Mouse (Mus musculus): ENCODE data around the gene Coq9. TPM values are rescaled to one million over a fixed set of nuclear protein-coding genes. Genes with fewer than 3 reads are reported as not detected.

The Coq9 gene
- polyA plus RNA-seq, 1 experiment from 2014 or later, result 51.4 TPM

- Histone ChIP-seq H3K4me3 (ENCODE audit: low read depth, low read length) (no peak overlapping the region), H3K9ac (replicated peaks; ENCODE audit: low read depth) (no peak overlapping the region), H3K27me3 (replicated peaks; ENCODE audit: insufficient read depth, low read length) (no peaks in the 10 kb centered on the region), H3K9me3 (ENCODE audit: low read length) (no peaks in the 10 kb centered on the region), H3K36me3 (ENCODE audit: insufficient read depth, low read length) (peaks cover 22% of the 10 kb centered on the region), H3K4me1 (ENCODE audit: insufficient read depth, low read depth, low read length) (no peaks in the 10 kb centered on the region), H3K27ac (ENCODE audit: low read length) (no peak overlapping the region), H3K4me2 (replicated peaks; ENCODE audit: low read depth, low read length) (no peak overlapping the region)
- DNase-seq (ENCODE audit: low spot score) (no peak), ATAC-seq (no peak)
- WGBS, result 61% methylated on average over 6 of the region's 6 CpGs
- no peak for TF ChIP-seq CTCF (IDR thresholded peaks at IDR 0.05)
- no peak for TF ChIP-seq EP300 (IDR thresholded peaks at IDR 0.05)
Observed at GRCm38 (mm10) chr8:94819671-94820179, 18.4 kb upstream of the Coq9 start.

GRCm38 (mm10) chr8:94820553-94820952, 17.6 kb upstream of the Coq9 start:
- Histone ChIP-seq H3K4me3 (ENCODE audit: low read depth, low read length) (no peak overlapping the region), H3K27ac (ENCODE audit: low read length) (no peak overlapping the region), H3K4me1 (ENCODE audit: insufficient read depth, low read depth, low read length) (no peaks in the 10 kb centered on the region), H3K9me3 (ENCODE audit: low read length) (no peaks in the 10 kb centered on the region), H3K36me3 (ENCODE audit: insufficient read depth, low read length) (peaks cover 26% of the 10 kb centered on the region), H3K9ac (replicated peaks; ENCODE audit: low read depth) (no peak overlapping the region), H3K4me2 (replicated peaks; ENCODE audit: low read depth, low read length) (no peak overlapping the region), H3K27me3 (replicated peaks; ENCODE audit: insufficient read depth, low read length) (no peaks in the 10 kb centered on the region)
- 86% methylated on average over 7 of the region's 7 CpGs for WGBS
- ATAC-seq (no peak), DNase-seq (ENCODE audit: low spot score) (no peak)
- TF ChIP-seq EP300 (IDR thresholded peaks at IDR 0.05), result no peak
- no peak for TF ChIP-seq CTCF (IDR thresholded peaks at IDR 0.05)

DNA sequence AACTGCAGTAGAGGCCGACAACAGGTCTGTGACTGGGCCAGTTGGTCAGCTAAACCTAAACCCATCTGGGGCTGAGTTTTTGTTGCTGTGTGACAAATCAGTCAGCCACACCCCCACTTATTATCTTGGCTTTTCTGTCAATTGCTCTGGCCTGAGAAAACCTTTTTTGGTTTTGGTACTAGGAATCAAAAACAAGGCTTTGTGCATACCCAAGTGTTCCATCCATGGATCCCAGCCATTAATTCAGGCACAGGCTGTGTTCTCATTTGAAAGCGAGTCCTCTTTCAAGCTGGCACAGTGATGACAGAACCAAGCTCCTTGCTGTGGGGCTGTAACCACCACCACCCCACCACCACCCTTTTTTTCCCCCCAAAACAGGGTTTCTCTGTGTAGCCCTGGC, 16.7 kb upstream of the Coq9 start:
- H3K4me1 ChIP-seq (ENCODE audit: insufficient read depth, low read depth, low read length), result no peaks in the 10 kb centered on the region
- peaks cover 26% of the 10 kb centered on the region for H3K36me3 ChIP-seq (ENCODE audit: insufficient read depth, low read length)
- no peak overlapping the region for H3K4me3 ChIP-seq (ENCODE audit: low read depth, low read length)
- TF ChIP-seq EP300 (IDR thresholded peaks at IDR 0.05), result no peak
- TF ChIP-seq CTCF (IDR thresholded peaks at IDR 0.05), result no peak
- H3K27ac ChIP-seq (ENCODE audit: low read length), result no peak overlapping the region
- H3K27me3 ChIP-seq (replicated peaks; ENCODE audit: insufficient read depth, low read length), result no peaks in the 10 kb centered on the region
- 93% methylated on average over 2 of the region's 2 CpGs for WGBS
- DNase-seq (ENCODE audit: low spot score) (no peak), ATAC-seq (no peak)
- no peak overlapping the region for H3K4me2 ChIP-seq (replicated peaks; ENCODE audit: low read depth, low read length)
- no peak overlapping the region for H3K9ac ChIP-seq (replicated peaks; ENCODE audit: low read depth)
- no peaks in the 10 kb centered on the region for H3K9me3 ChIP-seq (ENCODE audit: low read length)

GRCm38 (mm10) chr8:94822637-94823560, 15.2 kb upstream of the Coq9 start:
- ATAC-seq (peak; percentile 79), DNase-seq (ENCODE audit: low spot score) (peak; percentile 78)
- Histone ChIP-seq H3K4me1 (ENCODE audit: insufficient read depth, low read depth, low read length) (no peaks in the 10 kb centered on the region), H3K27ac (ENCODE audit: low read length) (no peak overlapping the region), H3K4me2 (replicated peaks; ENCODE audit: low read depth, low read length) (no peak overlapping the region), H3K36me3 (ENCODE audit: insufficient read depth, low read length) (peaks cover 28% of the 10 kb centered on the region), H3K9ac (replicated peaks; ENCODE audit: low read depth) (no peak overlapping the region), H3K9me3 (ENCODE audit: low read length) (no peaks in the 10 kb centered on the region), H3K4me3 (ENCODE audit: low read depth, low read length) (no peak overlapping the region), H3K27me3 (replicated peaks; ENCODE audit: insufficient read depth, low read length) (no peaks in the 10 kb centered on the region)
- no peak for TF ChIP-seq EP300 (IDR thresholded peaks at IDR 0.05)
- peak; percentile 80 for TF ChIP-seq CTCF (IDR thresholded peaks at IDR 0.05)
- 81% methylated on average over 23 of the region's 23 CpGs for WGBS

GRCm38 (mm10) chr8:94825170-94825569, 13.0 kb upstream of the Coq9 start:
- H3K9me3 ChIP-seq (ENCODE audit: low read length), result no peaks in the 10 kb centered on the region
- no peak overlapping the region for H3K27ac ChIP-seq (ENCODE audit: low read length)
- H3K4me1 ChIP-seq (ENCODE audit: insufficient read depth, low read depth, low read length), result no peaks in the 10 kb centered on the region
- H3K4me2 ChIP-seq (replicated peaks; ENCODE audit: low read depth, low read length), result no peak overlapping the region
- DNase-seq (ENCODE audit: low spot score) (no peak), ATAC-seq (no peak)
- 71% methylated on average over 6 of the region's 6 CpGs for WGBS
- no peak overlapping the region for H3K9ac ChIP-seq (replicated peaks; ENCODE audit: low read depth)
- H3K27me3 ChIP-seq (replicated peaks; ENCODE audit: insufficient read depth, low read length), result no peaks in the 10 kb centered on the region
- TF ChIP-seq CTCF (IDR thresholded peaks at IDR 0.05) (no peak), EP300 (IDR thresholded peaks at IDR 0.05) (no peak)
- no peak overlapping the region for H3K4me3 ChIP-seq (ENCODE audit: low read depth, low read length)
- peaks cover 32% of the 10 kb centered on the region for H3K36me3 ChIP-seq (ENCODE audit: insufficient read depth, low read length)

- Histone ChIP-seq H3K27me3 (replicated peaks; ENCODE audit: insufficient read depth, low read length) (no peaks in the 10 kb centered on the region), H3K4me2 (replicated peaks; ENCODE audit: low read depth, low read length) (no peak overlapping the region), H3K27ac (ENCODE audit: low read length) (no peak overlapping the region), H3K4me1 (ENCODE audit: insufficient read depth, low read depth, low read length) (no peaks in the 10 kb centered on the region), H3K9ac (replicated peaks; ENCODE audit: low read depth) (no peak overlapping the region), H3K9me3 (ENCODE audit: low read length) (no peaks in the 10 kb centered on the region), H3K36me3 (ENCODE audit: insufficient read depth, low read length) (peaks cover 32% of the 10 kb centered on the region), H3K4me3 (ENCODE audit: low read depth, low read length) (no peak overlapping the region)
- ATAC-seq, result no peak
- 92% methylated on average over 5 of the region's 5 CpGs for WGBS
- no peak for TF ChIP-seq EP300 (IDR thresholded peaks at IDR 0.05)
- no peak for TF ChIP-seq CTCF (IDR thresholded peaks at IDR 0.05)
- no peak for DNase-seq (ENCODE audit: low spot score)
Observed at GRCm38 (mm10) chr8:94826210-94826609, 11.9 kb upstream of the Coq9 start.

Measured in lung, postnatal 0 days (tissue).